Mouse (Mus musculus) right cerebral cortex, postnatal 25 days (tissue): ENCODE data around the gene Olfr138.

Experiments used
- DNase-seq: peaks from one replicate; pipeline ENCODE4 v3.0.0; 2022

The Olfr138 gene

DNA sequence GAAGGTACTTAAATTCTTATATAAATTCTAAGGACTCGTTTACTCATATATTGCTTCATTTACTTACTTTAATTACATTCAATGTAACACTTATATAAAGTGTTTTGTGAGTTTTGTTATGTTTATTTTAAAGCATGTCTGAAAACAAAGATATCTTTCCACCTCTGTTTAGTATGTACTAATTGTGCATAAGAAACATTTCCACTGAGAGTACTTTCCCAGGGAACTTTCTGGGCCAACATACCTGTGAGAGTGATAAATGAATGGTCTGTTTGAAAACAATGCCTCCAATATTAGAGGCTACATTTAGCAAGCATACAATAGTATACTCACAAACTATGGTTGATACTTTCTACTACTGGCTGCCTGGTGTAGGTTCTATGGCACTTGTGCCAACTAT is at the start of gene Olfr138:
Gene Olfr138 (plus strand): TSS at position 301 of the 400 bp plus-strand sequence.
- no peak for DNase-seq

DNA sequence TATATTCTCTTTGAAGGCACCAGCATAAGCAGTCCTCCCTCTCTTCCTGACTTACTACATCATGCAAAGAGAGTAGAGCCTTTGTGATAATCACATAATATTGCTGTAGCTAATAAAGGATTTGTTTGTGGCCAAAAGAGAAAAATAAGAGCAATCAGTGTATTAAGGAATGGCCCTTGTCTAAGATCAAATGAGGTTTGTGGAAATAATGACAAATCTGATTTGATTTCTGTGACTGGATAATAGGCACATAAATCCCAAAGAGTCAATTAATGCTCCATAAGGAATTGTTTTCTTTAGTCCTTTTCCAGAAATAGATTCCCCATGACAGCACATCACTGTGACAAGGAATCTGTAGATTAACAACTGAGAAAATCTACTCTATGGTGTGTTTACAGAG is 46.6 kb downstream of the Olfr138 start, which contains the start of gene Olfr137:
Gene Olfr137 (minus strand): TSS at position 101 of the 400 bp plus-strand sequence.
- DNase-seq: no peak
